Mouse (Mus musculus) bone marrow macrophage, adult 2 months (primary cell): ENCODE measurements around the gene Hsd3b4.
"Not testable (repeated sequence)": the region's sequence is repeated elsewhere in the genome, so short reads cannot be mapped to it uniquely, and the experiment has no call there.

Experiments
- CTCF ChIP-seq: IDR thresholded peaks from 2 replicates; pipeline ENCODE4 v1.5.1; 2012; ENCODE audit warnings: low read depth, mild to moderate bottlenecking, low read length, moderate library complexity
- POLR2A ChIP-seq: IDR thresholded peaks from 2 replicates; pipeline ENCODE4 v1.6.1; 2012; ENCODE audit warnings: mild to moderate bottlenecking, low read depth, low read length, borderline replicate concordance

- not testable (repeated sequence) for TF ChIP-seq POLR2A, CTCF
Measured at GRCm38 (mm10) chr3:98507229-98507628, 3.1 kb downstream of the Hsd3b4 start.
